Mouse (Mus musculus) liver, adult 2 months (tissue): ENCODE data around the gene Arhgap17.

ENCODE experiments used
- CTCF ChIP-seq: fragments of 200-500 bp; IDR thresholded peaks from 2 replicates; pipeline ENCODE4 v1.5.1; 2011; ENCODE audit warnings: low read depth, low read length, control low read depth
- POLR2A ChIP-seq: fragments of 200-500 bp; IDR thresholded peaks from 2 replicates; pipeline ENCODE4 v1.6.1; 2011; ENCODE audit warnings: low read length, control low read depth; ENCODE audit not compliant: insufficient read depth; ENCODE audit errors: extremely low read depth

DNA sequence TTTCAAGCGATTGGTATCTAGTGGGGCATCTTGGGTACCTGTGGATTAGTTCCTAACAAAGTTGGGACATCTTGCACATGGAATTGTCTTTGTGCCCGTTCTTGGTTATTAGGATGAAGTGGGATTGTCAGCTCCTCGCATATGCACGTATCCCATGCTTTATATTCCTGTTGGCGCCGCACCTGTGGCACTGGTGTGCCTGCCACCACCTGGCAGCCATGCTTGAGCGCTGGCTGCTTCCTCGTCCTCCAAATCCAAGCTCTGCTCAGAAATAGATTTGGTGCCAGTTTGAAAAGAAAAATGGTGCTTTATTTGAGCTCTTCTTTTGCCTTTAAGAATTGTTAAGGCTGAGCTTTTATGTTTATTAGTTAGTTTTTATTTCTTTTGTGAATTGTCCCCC, 28.2 kb upstream of the Arhgap17 start:
- TF ChIP-seq POLR2A = no peak
- TF ChIP-seq CTCF = no peak
